Mouse (Mus musculus): ENCODE measurements around the gene Rraga. TPM values are rescaled to one million over a fixed set of nuclear protein-coding genes. Genes with fewer than 3 reads are reported as not detected.
"Not testable (repeated sequence)": the region's sequence is repeated elsewhere in the genome, so short reads cannot be mapped to it uniquely, and the experiment has no call there.

Rraga gene
- polyA plus RNA-seq, 1 experiment from 2014 or later = 50.9 TPM

DNA sequence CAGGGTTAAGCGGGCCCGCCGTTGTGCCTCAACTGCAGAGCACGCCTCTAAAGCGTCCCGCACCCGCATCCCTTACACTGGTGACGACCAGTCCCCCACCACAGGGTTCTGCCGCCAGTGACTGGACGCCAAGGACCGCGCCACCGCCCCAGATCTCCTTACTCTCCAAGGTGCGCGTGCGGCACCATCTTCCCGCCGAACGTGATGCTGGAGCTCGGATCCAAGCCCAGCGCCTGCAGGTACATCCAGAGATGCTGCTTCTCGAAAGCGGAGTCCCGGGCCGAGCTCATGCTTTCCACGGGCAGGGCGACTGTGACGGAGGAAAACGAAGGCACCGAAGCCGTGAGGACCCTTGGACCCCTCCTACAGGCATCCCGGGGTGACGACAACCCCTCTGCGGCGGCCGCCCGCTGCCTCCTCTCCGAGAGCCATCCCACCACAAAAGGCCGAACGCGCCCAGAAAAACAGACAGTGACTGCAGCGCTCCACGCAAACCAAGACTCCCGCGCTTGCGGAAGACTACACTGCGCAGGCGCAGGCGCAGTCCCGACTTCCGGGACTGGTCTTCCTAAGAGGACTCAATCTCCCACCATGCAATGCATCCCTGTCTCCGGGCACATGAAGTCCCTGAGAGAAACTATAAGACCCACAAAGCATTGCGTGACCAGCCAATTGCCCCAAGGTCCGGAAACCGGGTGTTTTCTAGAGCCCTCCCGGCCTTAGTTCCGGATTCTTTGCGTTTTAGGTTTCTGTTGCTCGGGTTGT is 36.2 kb downstream of the Rraga start, which contains the start of gene Haus6:
Gene Haus6 (minus strand): TSS at position 532 of the 765 bp plus-strand sequence.
- Histone ChIP-seq H3K9ac (peak within 1 kb of the TSS; percentile 80), H3K4me2 (peak within 1 kb of the TSS; percentile 87), H3K36me3 (peaks cover under 1% of the 10 kb centered on the region; the same call in 1 of the 2 replicates), H3K4me1 (replicated peaks) (peaks cover 13% of the 10 kb centered on the region), H3K27me3 (no peaks in the 10 kb centered on the region), H3K27ac (peak within 1 kb of the TSS; percentile 56), H3K4me3 (peak within 1 kb of the TSS; percentile 75), H3K9me3 (replicated peaks) (no peaks in the 10 kb centered on the region)
- WGBS = under 1% methylated on average over 59 of the region's 59 CpGs
- peak; percentile 100 for ATAC-seq (replicated peaks; ENCODE audit: insufficient number of reproducible peaks, insufficient read depth, low FRiP score, low read depth)

DNA sequence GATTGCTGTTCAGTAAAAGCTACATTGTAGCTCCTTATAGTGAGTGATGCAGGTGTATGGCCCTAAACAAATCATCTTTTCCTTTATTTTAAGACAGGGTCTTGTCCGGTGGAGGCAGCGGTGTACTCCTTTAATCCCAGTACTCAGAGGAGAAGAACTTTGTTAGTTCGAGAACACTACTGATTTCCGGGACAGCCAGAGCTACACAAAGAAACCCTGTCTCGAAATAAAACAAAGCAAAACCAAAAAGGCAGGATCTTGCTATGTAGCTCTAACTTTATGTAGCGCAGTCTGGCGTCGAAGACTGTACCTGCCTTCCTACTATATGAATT is 36.8 kb downstream of the Rraga start:
- peak overlapping the region; percentile 75 for H3K4me3 ChIP-seq
- H3K4me1 ChIP-seq (replicated peaks) = peaks cover 13% of the 10 kb centered on the region
- no peaks in the 10 kb centered on the region for H3K9me3 ChIP-seq (replicated peaks)
- peak overlapping the region; percentile 51 for H3K9ac ChIP-seq
- H3K27me3 ChIP-seq = no peaks in the 10 kb centered on the region
- H3K4me2 ChIP-seq = peak overlapping the region; percentile 87
- WGBS = 28% methylated on average over 8 of the region's 8 CpGs
- no peaks in the 10 kb centered on the region for H3K36me3 ChIP-seq
- peak overlapping the region; percentile 56 for H3K27ac ChIP-seq
- no peak for ATAC-seq (replicated peaks; ENCODE audit: insufficient number of reproducible peaks, insufficient read depth, low FRiP score, low read depth)

DNA sequence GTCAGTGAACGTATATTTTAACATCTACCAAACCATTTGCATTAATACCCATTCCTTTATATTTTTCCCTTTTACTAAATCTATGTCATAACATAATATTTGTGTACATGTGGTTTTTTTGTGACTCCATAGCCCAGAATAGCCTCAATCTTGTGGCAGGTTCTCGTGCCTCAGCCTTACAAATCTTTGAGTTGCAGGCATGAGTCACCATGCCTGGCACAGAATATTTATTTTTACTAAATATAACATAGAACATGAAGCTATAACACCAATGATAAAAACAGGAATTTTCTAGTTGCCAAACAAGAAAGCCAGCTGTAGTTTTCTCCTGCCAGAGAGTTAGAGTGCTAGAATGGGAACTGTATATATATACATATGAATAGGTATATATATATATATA is 45.0 kb downstream of the Rraga start:
- 64% methylated on average over 2 of the region's 2 CpGs for WGBS

DNA sequence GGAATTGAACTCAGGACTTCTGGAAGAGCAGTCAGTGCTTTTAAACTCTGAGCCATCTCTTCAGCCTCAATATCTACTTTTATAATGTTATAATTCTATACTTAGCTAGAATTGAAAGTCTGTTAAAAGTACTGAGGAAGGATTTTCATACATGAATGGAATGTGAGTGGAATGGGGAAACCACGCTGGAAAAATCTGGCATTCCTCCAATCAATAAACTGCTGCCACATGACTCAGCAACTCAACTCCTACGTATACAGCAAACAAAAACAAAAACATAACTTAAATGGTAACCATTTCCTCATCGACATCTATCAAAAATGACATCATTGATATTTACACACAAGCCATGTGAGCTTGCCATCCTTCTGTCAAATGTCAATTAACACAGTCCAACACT is 46.6 kb downstream of the Rraga start:
- Histone ChIP-seq H3K4me3 (no peak overlapping the region), H3K4me2 (no peak overlapping the region), H3K4me1 (replicated peaks) (no peaks in the 10 kb centered on the region), H3K27me3 (no peaks in the 10 kb centered on the region), H3K36me3 (no peaks in the 10 kb centered on the region), H3K9me3 (replicated peaks) (no peaks in the 10 kb centered on the region), H3K27ac (no peak overlapping the region), H3K9ac (no peak overlapping the region)
- WGBS = 52% methylated on average over 3 of the region's 3 CpGs
- ATAC-seq (replicated peaks; ENCODE audit: insufficient number of reproducible peaks, insufficient read depth, low FRiP score, low read depth) = no peak

More for the DNA sequence above, 45.0 kb downstream of the Rraga start:
- no peaks in the 10 kb centered on the region for H3K9me3 ChIP-seq (replicated peaks)
- no peak overlapping the region for H3K4me3 ChIP-seq
- no peak overlapping the region for H3K4me2 ChIP-seq
- ATAC-seq (replicated peaks; ENCODE audit: insufficient number of reproducible peaks, insufficient read depth, low FRiP score, low read depth) = no peak
- no peak overlapping the region for H3K9ac ChIP-seq
- H3K36me3 ChIP-seq = no peaks in the 10 kb centered on the region
- H3K27ac ChIP-seq = no peak overlapping the region
- no peaks in the 10 kb centered on the region for H3K4me1 ChIP-seq (replicated peaks)
- H3K27me3 ChIP-seq = no peaks in the 10 kb centered on the region

DNA sequence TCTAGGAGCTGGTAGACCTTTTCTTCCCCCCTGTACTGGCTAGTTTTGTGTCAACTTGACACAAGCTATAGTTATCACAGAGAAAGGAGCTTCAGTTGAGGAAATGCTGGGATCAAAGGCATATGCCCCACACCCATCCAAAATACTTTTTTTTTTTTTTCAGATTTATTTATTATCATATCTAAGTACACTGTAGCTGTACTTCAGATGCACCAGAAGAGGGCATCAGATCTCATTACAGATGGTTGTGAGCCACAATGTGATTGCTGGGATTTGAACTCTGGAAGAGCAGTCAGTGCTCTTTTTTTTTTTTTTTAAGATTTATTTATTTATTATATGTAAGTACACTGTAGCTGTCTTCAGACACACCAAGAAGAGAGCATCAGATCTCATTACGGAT is 47.1 kb downstream of the Rraga start:
- H3K27ac ChIP-seq; ATAC-seq (replicated peaks; ENCODE audit: insufficient number of reproducible peaks, insufficient read depth, low FRiP score, low read depth); H3K27me3 ChIP-seq; H3K4me1 ChIP-seq (replicated peaks); H3K9ac ChIP-seq; H3K4me2 ChIP-seq; H3K9me3 ChIP-seq (replicated peaks); H3K36me3 ChIP-seq; H3K4me3 ChIP-seq: not testable (repeated sequence)
- WGBS = 86% methylated on average over 1 of the region's 1 CpGs

DNA sequence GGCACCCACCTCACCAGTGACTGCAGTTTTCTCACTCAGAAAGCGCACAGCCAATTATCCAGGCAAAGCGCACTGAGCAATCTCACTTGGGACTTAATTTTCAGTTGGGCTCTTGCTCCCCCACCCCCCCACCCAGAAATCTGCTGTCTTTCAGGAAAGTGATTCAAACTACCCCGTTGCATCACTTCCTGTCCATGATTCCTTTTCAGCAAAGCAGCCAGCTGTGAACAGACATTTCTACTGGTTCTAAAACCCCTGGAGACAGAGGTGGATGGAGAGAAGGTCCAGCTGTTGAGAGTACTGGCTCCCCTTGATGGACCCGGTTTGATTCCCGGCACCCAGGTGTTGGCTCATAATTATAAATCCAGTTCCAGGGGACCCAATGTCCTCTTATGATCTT is 50.0 kb downstream of the Rraga start:
- WGBS = 78% methylated on average over 5 of the region's 5 CpGs
- Histone ChIP-seq H3K4me1 (replicated peaks) (no peaks in the 10 kb centered on the region), H3K27me3 (no peaks in the 10 kb centered on the region), H3K4me3 (no peak overlapping the region), H3K4me2 (no peak overlapping the region), H3K9me3 (replicated peaks) (no peaks in the 10 kb centered on the region), H3K27ac (no peak overlapping the region), H3K36me3 (no peaks in the 10 kb centered on the region), H3K9ac (no peak overlapping the region)
- ATAC-seq (replicated peaks; ENCODE audit: insufficient number of reproducible peaks, insufficient read depth, low FRiP score, low read depth) = no peak

DNA sequence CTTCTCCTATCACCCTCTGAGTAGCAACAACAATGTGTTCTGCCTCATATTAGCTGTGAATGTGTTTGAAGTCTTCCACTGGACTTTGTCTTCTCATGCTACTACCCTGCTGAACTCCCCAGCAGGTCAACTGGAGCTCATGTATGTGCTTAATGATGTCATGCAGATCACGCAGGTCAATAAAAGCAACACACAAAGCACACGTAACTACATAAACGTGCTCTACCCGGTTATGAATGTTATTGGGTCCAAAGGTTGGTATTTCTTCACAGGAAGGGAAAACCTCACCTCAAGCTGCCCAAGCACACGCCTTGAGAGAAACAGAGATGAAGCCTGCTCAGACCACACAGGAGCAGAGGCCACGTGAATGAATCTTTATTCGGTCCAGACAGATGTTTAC is 51.0 kb downstream of the Rraga start:
- ATAC-seq (replicated peaks; ENCODE audit: insufficient number of reproducible peaks, insufficient read depth, low FRiP score, low read depth); H3K27me3 ChIP-seq; H3K36me3 ChIP-seq; H3K27ac ChIP-seq; H3K9ac ChIP-seq; H3K4me1 ChIP-seq (replicated peaks); H3K4me3 ChIP-seq; H3K4me2 ChIP-seq; H3K9me3 ChIP-seq (replicated peaks): not testable (repeated sequence)
- WGBS = 88% methylated on average over 7 of the region's 7 CpGs

Other genes with a start within 250 kb of the Rraga start
- 0.15 TPM in 1 of 2 replicates, not detected in the other for gene Saxo1, start 17.3 kb upstream of the Rraga start, polyA plus RNA-seq (2015; fragmentation: Nextera tagmentation; extraction: Ambion mirVana)
- 7.6 and 9.2 TPM in 2 replicates for gene Haus6, start 36.4 kb downstream of the Rraga start, polyA plus RNA-seq (2015; fragmentation: Nextera tagmentation; extraction: Ambion mirVana)
- gene Plin2, start 94.4 kb downstream of the Rraga start, polyA plus RNA-seq (2015; fragmentation: Nextera tagmentation; extraction: Ambion mirVana) = 62.8 and 71.7 TPM in 2 replicates
- 5.2 and 6.5 TPM in 2 replicates for gene Dennd4c, start 172.9 kb downstream of the Rraga start, polyA plus RNA-seq (2015; fragmentation: Nextera tagmentation; extraction: Ambion mirVana)

Measured in heart, embryonic 15.5 days (tissue).